Comparison of ENCODE assay signal across 45 mouse cellular contexts in genomic region chr17:57145115-57145514, GRCm38 (mm10). TPM values are rescaled to one million over a fixed set of nuclear protein-coding genes. Genes with fewer than 3 reads are reported as not detected.
"Had no signal": no experiment of that assay in that cellular context is flagged by ENCODE, and none has a peak within 500 bp of the region (broad histone marks: within the 10 kb centered on the region; RNA-seq: fewer than 3 reads in every experiment).

No protein-coding gene starts in this region.

- H3K9me3 ChIP-seq: limb, embryonic 10.5 days; limb, embryonic 12.5 days; limb, embryonic 13.5 days; limb, embryonic 15.5 days; liver, embryonic 12.5 days; liver, embryonic 13.5 days; liver, embryonic 15.5 days; lung, embryonic 15.5 days; midbrain, embryonic 12.5 days; midbrain, embryonic 13.5 days; midbrain, embryonic 15.5 days; neural tube, embryonic 12.5 days had no signal

- H3K9ac ChIP-seq: limb, embryonic 12.5 days; limb, embryonic 13.5 days; limb, embryonic 15.5 days; liver, embryonic 12.5 days; liver, embryonic 13.5 days; liver, embryonic 14.5 days; liver, embryonic 15.5 days; liver, postnatal 0 days; lung, embryonic 14.5 days; lung, embryonic 15.5 days; midbrain, embryonic 12.5 days; midbrain, embryonic 13.5 days; midbrain, embryonic 15.5 days; neural tube, embryonic 12.5 days had no signal

- DNase-seq: left cerebral cortex, postnatal 4 days; liver; liver, embryonic 13.5 days; liver, postnatal 0 days; lung, adult 18-20 months; lung, adult 2 months; lung, embryonic 14.5 days; lung, postnatal 10 days; lung, postnatal 14 days; lung, postnatal 36 days; lung, postnatal 4 days; midbrain, embryonic 14.5 days had no signal

- H3K36me3 ChIP-seq: limb, embryonic 10.5 days; limb, embryonic 12.5 days; limb, embryonic 13.5 days; limb, embryonic 15.5 days; liver, embryonic 12.5 days; liver, embryonic 13.5 days; liver, embryonic 15.5 days; lung, embryonic 15.5 days; midbrain, embryonic 12.5 days; midbrain, embryonic 13.5 days; midbrain, embryonic 15.5 days; neural tube, embryonic 12.5 days had no signal

- ATAC-seq: liver, embryonic 12.5 days; liver, postnatal 0 days; lung, postnatal 0 days; midbrain, embryonic 13.5 days; midbrain, embryonic 15.5 days; midbrain, embryonic 16.5 days had no signal

- H3K27ac ChIP-seq: limb, embryonic 10.5 days; limb, embryonic 12.5 days; limb, embryonic 13.5 days; limb, embryonic 15.5 days; liver, embryonic 12.5 days; liver, embryonic 13.5 days; liver, embryonic 14.5 days; liver, embryonic 15.5 days; lung, embryonic 15.5 days; macrophage; midbrain, embryonic 12.5 days; midbrain, embryonic 13.5 days; midbrain, embryonic 15.5 days; neural tube, embryonic 12.5 days had no signal

- H3K4me2 ChIP-seq: limb, embryonic 12.5 days; limb, embryonic 13.5 days; limb, embryonic 15.5 days; liver, embryonic 11.5 days; liver, embryonic 12.5 days; liver, embryonic 13.5 days; liver, embryonic 15.5 days; lung, embryonic 14.5 days; lung, embryonic 15.5 days; midbrain, embryonic 11.5 days; midbrain, embryonic 12.5 days; midbrain, embryonic 13.5 days; midbrain, embryonic 15.5 days; neural tube, embryonic 12.5 days had no signal

- H3K4me3 ChIP-seq: limb, embryonic 10.5 days; limb, embryonic 12.5 days; limb, embryonic 13.5 days; limb, embryonic 15.5 days; liver, embryonic 12.5 days; liver, embryonic 13.5 days; liver, embryonic 15.5 days; lung, embryonic 15.5 days; megakaryocyte, embryonic 14.5 days; midbrain, embryonic 12.5 days; midbrain, embryonic 13.5 days; midbrain, embryonic 15.5 days; myocyte; neural tube, embryonic 12.5 days had no signal

RNA-seq across cellular contexts. Expression of gene Cd70, which starts 4.5 kb away (rescaled TPM):
- total RNA-seq: left cerebral cortex, postnatal 10 days; left cerebral cortex, postnatal 14 days; left cerebral cortex, postnatal 4 days; liver, adult 2 months; megakaryocyte progenitor cell, adult 5-6 weeks; megakaryocyte, adult 5-6 weeks; megakaryocyte-erythroid progenitor cell, adult 5-6 weeks; monocyte, adult 5-6 weeks had no signal
- polyA plus RNA-seq: limb, embryonic 10.5 days; limb, embryonic 11.5 days; limb, embryonic 12.5 days; limb, embryonic 13.5 days; limb, embryonic 14.5 days; limb, embryonic 15.5 days; liver, adult 2 months; liver, embryonic 11.5 days; liver, embryonic 12.5 days; liver, embryonic 13.5 days; liver, embryonic 14.5 days; liver, embryonic 15.5 days; liver, embryonic 16.5 days; liver, postnatal 0 days; lung, adult 2 months; lung, embryonic 14.5 days; lung, embryonic 15.5 days; lung, embryonic 16.5 days; lung, postnatal 0 days; macrophage; myocyte; neural tube, embryonic 12.5 days had no signal

RNA-seq across cellular contexts. Expression of gene Tnfsf9, which starts 40.0 kb away (rescaled TPM):
- total RNA-seq: megakaryocyte-erythroid progenitor cell, adult 5-6 weeks had no signal

RNA-seq across cellular contexts. Expression of gene Tnfsf14, which starts 48.9 kb away (rescaled TPM):
- total RNA-seq: left cerebral cortex, postnatal 10 days; left cerebral cortex, postnatal 14 days; left cerebral cortex, postnatal 25 days; left cerebral cortex, postnatal 36 days; left cerebral cortex, postnatal 4 days; midbrain, postnatal 0 days had no signal
- polyA plus RNA-seq: midbrain, embryonic 13.5 days; midbrain, embryonic 14.5 days; midbrain, embryonic 15.5 days; midbrain, embryonic 16.5 days; midbrain, postnatal 0 days; myocyte had no signal

RNA-seq across cellular contexts. Expression of gene Tubb4a, which starts 57.5 kb away (rescaled TPM):
- total RNA-seq: megakaryocyte-erythroid progenitor cell, adult 5-6 weeks; monocyte, adult 5-6 weeks had no signal
